Mouse (Mus musculus) stomach, embryonic 15.5 days (tissue): ENCODE measurements around the gene Vcan. TPM values are rescaled to one million over a fixed set of nuclear protein-coding genes. Genes with fewer than 3 reads are reported as not detected.

Experiments
- ATAC-seq: fragments of 200-750 bp; cut with Nextera tagmentation; 2 replicates; pipeline ENCODE4 v1.8.0; 2017; ENCODE audit warnings: low read depth, moderate number of reproducible peaks, moderate TSS enrichment; ENCODE audit not compliant: insufficient read depth, low FRiP score
- H3K27ac ChIP-seq: fragments of 300-500 bp; sonication (generic); 2 replicates; pipeline ENCODE4 v1.5.1; 2015; ENCODE audit warnings: mild to moderate bottlenecking, inconsistent platforms
- H3K27me3 ChIP-seq: fragments of 300-500 bp; sonication (generic); replicated peaks from 2 replicates; pipeline ENCODE4 v1.6.1; 2015; ENCODE audit warnings: inconsistent platforms
- H3K36me3 ChIP-seq: fragments of 300-500 bp; sonication (generic); 2 replicates; pipeline ENCODE4 v1.6.1; 2015; ENCODE audit warnings: inconsistent platforms
- H3K4me1 ChIP-seq: fragments of 300-500 bp; sonication (generic); 2 replicates; pipeline ENCODE4 v1.6.1; 2015; ENCODE audit warnings: inconsistent platforms
- H3K4me2 ChIP-seq: fragments of 300-500 bp; sonication (generic); 2 replicates; pipeline ENCODE4 v1.6.1; 2015; ENCODE audit warnings: mild to moderate bottlenecking, inconsistent platforms
- H3K4me3 ChIP-seq: fragments of 300-500 bp; sonication (generic); replicated peaks from 2 replicates; pipeline ENCODE4 v1.5.1; 2015; ENCODE audit warnings: inconsistent platforms
- H3K9ac ChIP-seq: fragments of 300-500 bp; sonication (generic); 2 replicates; pipeline ENCODE4 v1.6.1; 2015; ENCODE audit warnings: inconsistent platforms
- H3K9me3 ChIP-seq: fragments of 300-500 bp; sonication (generic); 2 replicates; pipeline ENCODE4 v1.6.1; 2016; ENCODE audit warnings: inconsistent platforms
- WGBS: fragments of 180-500 bp; shearing (Covaris S2); methylation state at CpG from one replicate; pipeline ENCODE4 v1.1.7; 2015; 5-methylcytosine and 5-hydroxymethylcytosine counted together
- polyA plus RNA-seq: library from polyadenylated mRNA; unstranded; fragments of >200 nt; fragmentation: Nextera tagmentation; extraction: Ambion mirVana; gene quantifications from 2 replicates; pipeline ENCODE4 v1.2.1, GENCODE M21; 2015

Gene Vcan
- polyA plus RNA-seq, 1 experiment from 2014 or later = 34.2 TPM

DNA sequence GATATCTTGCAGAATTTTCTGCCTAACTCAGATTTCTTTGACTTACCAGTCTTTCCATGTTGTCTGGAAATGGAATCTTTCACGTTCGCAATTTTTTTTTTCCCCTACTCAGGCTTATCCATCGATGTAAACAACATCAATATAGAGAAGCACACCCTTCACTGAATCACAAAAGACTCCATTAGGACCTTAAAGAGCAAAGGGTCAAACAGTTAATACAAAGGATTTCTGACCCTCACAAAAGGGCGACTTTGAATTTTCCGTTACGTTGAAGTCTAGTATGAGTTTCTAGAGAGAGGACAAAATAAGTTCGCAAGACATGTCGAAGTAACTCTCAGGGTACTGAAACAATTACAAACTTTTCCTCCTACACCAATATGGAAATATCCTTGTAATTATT is 892 bp upstream of the Vcan start:
- 29% methylated on average over 8 of the region's 8 CpGs for WGBS
- H3K9ac ChIP-seq = no peak overlapping the region

DNA sequence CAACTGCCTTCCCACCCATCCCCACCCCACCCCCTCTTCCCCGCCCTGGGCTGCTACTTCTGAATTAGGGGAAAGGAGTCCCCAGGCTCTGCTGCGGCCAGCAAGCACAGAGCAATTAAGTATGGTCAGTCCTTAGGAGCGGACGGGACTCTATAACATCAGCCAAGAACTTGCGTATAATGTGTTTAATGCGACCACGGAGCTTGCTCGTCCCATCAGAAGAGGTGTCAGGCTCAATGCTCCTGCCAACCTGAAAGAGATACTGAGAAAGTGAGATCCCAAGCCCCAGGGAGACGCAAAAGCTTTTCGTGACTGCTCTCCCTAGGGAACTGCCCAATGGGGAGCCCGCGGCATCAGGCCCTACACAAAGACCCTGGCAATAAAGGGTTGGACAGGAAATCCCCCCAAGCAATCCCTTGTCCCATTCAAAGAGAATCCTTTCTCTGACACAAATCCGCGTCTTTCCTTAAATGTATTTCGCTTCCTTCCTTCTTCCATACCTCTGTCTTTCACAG is 434 bp upstream of the Vcan start:
- 4% methylated on average over 15 of the region's 15 CpGs for WGBS
- Histone ChIP-seq H3K27me3 (no peaks in the 10 kb centered on the region), H3K36me3 (no peaks in the 10 kb centered on the region), H3K9me3 (no peaks in the 10 kb centered on the region), H3K4me1 (peaks cover 11% of the 10 kb centered on the region), H3K9ac (peak overlapping the region; percentile 57; the same call in 1 of the 2 replicates), H3K27ac (peak overlapping the region; percentile 68), H3K4me3 (peak overlapping the region; percentile 60), H3K4me2 (peak overlapping the region; percentile 93)
- ATAC-seq = no peak; the same call in 1 of the 2 replicates

More for the DNA sequence above, 892 bp upstream of the Vcan start:
- peak overlapping the region; percentile 93 for H3K4me2 ChIP-seq
- H3K27ac ChIP-seq = no peak overlapping the region
- ATAC-seq = no peak
- H3K4me1 ChIP-seq = peaks cover 11% of the 10 kb centered on the region
- H3K27me3 ChIP-seq = no peaks in the 10 kb centered on the region
- peak overlapping the region; percentile 60; the same call in 1 of the 2 replicates for H3K4me3 ChIP-seq
- H3K36me3 ChIP-seq = no peaks in the 10 kb centered on the region
- no peaks in the 10 kb centered on the region for H3K9me3 ChIP-seq

DNA sequence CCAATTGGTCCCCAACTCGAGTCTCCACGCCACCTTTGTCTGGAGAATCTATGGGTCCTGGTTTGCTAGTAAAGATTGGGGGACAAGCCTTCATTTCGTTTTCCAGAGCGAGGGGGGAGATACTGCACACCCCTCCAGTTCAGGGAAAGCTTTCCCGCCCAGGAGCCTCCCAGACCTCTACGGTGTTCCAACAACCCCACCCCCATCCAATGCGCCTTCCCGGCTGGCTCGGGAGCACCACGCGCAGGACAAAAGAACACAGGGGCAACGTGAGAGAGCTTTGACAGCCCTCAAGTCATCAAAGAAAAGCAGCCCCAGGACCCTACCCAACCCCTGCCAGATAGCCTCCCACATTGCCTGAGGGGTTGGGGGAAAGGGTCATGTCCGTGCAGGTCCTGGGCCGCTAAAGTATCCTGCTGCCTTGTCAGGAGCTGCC is 1.2 kb downstream of the Vcan start:
- no peaks in the 10 kb centered on the region for H3K9me3 ChIP-seq
- H3K4me3 ChIP-seq = peak overlapping the region; percentile 60
- no peak for ATAC-seq
- peak overlapping the region; percentile 49 for H3K9ac ChIP-seq
- no peaks in the 10 kb centered on the region for H3K27me3 ChIP-seq
- H3K27ac ChIP-seq = peak overlapping the region; percentile 80
- WGBS = under 1% methylated on average over 14 of the region's 14 CpGs
- H3K4me2 ChIP-seq = peak overlapping the region; percentile 93
- no peaks in the 10 kb centered on the region for H3K36me3 ChIP-seq
- peaks cover 11% of the 10 kb centered on the region for H3K4me1 ChIP-seq

DNA sequence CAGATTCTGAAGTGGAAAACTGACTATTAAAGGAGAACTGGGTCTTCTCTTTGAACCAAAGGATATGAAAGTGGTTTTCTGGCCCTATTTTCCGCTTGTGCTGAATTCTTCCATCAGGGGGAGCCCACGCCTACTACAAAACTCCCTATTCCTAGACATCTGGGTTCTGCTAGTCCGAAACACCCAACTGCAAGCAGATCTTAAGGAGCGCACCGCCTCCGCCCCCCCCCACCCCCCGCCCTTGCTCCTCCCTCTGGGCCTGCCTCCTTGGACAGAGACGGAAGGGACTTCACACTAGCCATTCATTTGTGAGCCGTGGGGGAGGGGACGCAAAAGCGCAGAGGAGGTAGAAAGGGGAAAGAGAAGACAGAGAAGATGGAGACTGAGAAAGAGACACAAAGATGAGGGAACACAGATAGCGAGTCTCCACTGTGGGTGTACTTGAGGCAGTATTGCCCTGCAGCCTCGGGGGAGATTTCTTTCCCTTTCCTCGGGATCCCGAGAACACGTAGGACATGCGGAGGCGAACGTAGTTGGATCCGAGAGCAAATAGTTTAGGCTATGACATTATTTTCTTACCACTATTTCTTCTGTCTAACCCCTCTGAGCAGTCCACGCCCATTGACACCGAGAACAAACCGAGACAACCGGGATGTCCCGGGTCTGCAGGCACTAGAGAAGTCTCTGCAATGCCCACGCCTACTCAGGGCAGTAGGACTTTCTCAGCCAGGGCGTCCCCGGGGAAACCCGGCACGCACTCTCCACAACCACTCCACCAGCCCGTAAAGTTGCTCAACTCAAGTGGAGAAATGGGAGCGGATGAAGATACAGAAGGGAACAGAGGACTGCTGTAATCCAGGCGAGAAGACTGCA is 1.8 kb downstream of the Vcan start:
- H3K4me2 ChIP-seq = peak overlapping the region; percentile 93

DNA sequence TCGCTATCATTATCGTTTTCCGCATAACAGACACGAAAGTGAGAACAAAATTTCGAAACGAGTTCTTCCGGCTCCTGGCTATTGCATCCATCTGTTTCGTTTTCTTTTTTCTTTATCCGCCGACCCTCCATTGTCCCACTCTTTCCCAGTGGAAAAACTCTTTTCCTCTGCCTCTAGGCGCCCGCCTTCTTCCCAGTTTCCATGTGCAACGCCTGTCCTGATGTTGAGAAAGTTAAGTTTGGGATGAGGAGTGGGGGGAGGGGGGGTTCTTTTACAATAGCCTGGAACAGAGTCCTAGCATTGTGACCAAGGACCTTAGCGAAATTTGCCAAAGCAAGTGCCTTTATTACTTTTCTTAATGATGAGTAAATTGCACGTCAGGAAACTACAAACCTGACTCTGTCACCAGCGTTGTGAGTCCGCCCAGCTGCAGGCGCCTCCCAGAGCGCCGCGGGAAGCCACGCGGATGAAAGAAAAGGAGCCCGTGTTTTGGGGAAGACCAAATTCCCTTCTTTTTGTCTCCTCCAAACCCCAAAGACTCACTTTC is 2.5 kb downstream of the Vcan start:
- Histone ChIP-seq H3K9ac (0 out of 2 replicates have a peak overlapping the region, but pooled peaks have one; percentile 21), H3K36me3 (no peaks in the 10 kb centered on the region), H3K27ac (peak overlapping the region; percentile 89), H3K4me1 (peaks cover 11% of the 10 kb centered on the region), H3K4me3 (peak overlapping the region; percentile 60), H3K4me2 (peak overlapping the region; percentile 93), H3K27me3 (no peaks in the 10 kb centered on the region), H3K9me3 (no peaks in the 10 kb centered on the region)
- ATAC-seq = no peak
- WGBS = under 1% methylated on average over 24 of the region's 24 CpGs

More for the DNA sequence above, 1.8 kb downstream of the Vcan start:
- Histone ChIP-seq H3K9me3 (no peaks in the 10 kb centered on the region), H3K4me1 (peaks cover 11% of the 10 kb centered on the region), H3K36me3 (no peaks in the 10 kb centered on the region), H3K4me3 (peak overlapping the region; percentile 60), H3K27me3 (no peaks in the 10 kb centered on the region), H3K9ac (peak overlapping the region; percentile 49), H3K27ac (peak overlapping the region; percentile 89)
- peak; percentile 89 for ATAC-seq
- under 1% methylated on average over 33 of the region's 33 CpGs for WGBS

DNA sequence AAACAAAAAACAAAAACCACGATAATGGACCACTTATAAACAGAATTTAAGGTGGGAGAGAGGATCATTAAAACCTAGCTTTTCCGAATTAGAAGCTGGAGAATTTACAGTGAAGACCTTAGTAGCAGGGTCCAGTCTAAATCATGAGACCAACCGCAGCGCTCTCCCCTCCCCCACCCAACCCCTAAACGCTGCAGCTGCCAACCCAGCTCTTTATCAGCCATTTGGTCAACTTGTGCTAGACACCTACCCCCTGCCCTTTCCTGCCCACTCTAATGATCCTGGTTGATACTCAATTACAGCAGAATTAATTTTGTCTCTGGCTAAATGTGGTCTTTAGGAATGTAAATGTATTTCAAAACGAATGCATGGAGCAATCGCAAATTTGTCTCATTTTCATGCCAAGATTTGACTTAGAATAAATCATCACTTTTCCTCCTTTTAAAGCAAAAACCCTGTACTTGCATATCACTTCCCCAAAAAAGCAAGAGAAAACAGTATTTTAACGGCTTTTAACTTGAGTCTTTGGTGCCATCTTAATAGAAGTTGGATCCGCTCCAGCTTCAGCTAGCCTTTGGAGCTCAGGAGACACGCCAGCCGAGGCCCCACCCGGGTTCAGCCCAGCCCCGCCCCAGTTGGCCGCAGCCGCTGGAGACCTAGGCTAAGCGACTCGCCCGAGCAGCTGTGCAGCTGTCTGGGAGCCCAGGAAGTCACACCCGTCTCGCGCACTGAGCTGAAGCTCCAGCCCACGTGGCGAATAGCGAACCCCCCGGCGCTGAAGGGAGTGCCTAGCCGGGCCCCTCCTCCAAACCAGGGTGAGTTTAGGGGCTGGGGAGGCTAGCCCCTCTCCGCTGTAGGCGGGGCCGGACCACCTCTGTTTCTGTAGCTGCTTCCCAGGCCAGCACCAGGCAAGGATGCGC is 3.3 kb downstream of the Vcan start:
- 3% methylated on average over 31 of the region's 31 CpGs for WGBS
- Histone ChIP-seq H3K9ac (peak overlapping the region; percentile 21; the same call in 1 of the 2 replicates), H3K9me3 (no peaks in the 10 kb centered on the region), H3K36me3 (no peaks in the 10 kb centered on the region), H3K4me1 (peaks cover 11% of the 10 kb centered on the region), H3K4me3 (peak overlapping the region; percentile 60), H3K4me2 (peak overlapping the region; percentile 93), H3K27me3 (no peaks in the 10 kb centered on the region), H3K27ac (peak overlapping the region; percentile 89)
- peak; percentile 85 for ATAC-seq

DNA sequence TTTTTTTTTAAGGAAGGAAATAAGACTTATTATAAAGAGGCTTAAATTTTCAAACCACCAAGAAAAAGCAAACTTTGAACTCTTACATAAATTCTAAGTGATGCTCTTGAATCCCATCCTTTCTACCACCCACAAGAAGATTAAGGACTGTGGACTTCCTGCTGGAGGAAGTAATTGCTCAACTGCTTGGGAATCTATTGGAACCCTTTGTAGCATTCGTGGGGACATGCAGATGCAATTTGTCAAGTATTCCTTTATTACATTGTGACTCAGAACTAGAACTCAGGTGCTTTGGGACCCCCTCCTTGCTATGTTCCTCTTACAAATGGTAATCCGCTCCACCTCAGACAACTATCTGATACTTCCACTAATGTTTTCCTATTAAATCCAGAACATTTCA is 4.0 kb downstream of the Vcan start:
- H3K36me3 ChIP-seq = no peaks in the 10 kb centered on the region
- no peak overlapping the region for H3K9ac ChIP-seq
- no peaks in the 10 kb centered on the region for H3K27me3 ChIP-seq
- no peak overlapping the region for H3K4me3 ChIP-seq
- ATAC-seq = no peak
- H3K4me2 ChIP-seq = peak overlapping the region; percentile 93; the same call in 1 of the 2 replicates
- WGBS = 54% methylated on average over 2 of the region's 2 CpGs
- H3K4me1 ChIP-seq = peaks cover 11% of the 10 kb centered on the region
- H3K9me3 ChIP-seq = no peaks in the 10 kb centered on the region
- no peak overlapping the region for H3K27ac ChIP-seq

DNA sequence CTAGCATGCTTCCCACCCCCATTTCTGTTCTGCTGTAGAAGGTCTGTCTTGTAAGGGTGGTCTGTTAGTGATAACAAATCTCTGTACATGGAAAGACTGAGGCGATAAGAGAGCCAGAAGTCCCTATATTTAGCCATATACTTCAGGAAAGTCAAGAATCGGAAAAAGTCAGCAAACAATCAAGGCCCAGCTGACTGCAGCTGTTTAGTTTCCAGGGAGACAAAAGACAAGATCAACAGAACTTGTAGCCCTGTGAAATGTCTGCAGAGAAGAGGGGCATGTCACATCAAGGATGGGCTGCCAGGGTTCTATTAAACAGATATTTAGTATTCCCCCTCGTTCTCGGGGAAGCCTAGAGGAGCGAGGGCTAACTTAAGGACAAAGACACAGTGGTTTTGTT is 7.2 kb downstream of the Vcan start:
- WGBS = 29% methylated on average over 5 of the region's 5 CpGs
- no peaks in the 10 kb centered on the region for H3K9me3 ChIP-seq
- no peak for ATAC-seq
- no peak overlapping the region for H3K4me3 ChIP-seq
- H3K27me3 ChIP-seq = no peaks in the 10 kb centered on the region
- no peaks in the 10 kb centered on the region for H3K36me3 ChIP-seq
- no peak overlapping the region for H3K4me2 ChIP-seq
- peaks cover 2% of the 10 kb centered on the region; the same call in 1 of the 2 replicates for H3K4me1 ChIP-seq
- no peak overlapping the region for H3K9ac ChIP-seq
- H3K27ac ChIP-seq = no peak overlapping the region

DNA sequence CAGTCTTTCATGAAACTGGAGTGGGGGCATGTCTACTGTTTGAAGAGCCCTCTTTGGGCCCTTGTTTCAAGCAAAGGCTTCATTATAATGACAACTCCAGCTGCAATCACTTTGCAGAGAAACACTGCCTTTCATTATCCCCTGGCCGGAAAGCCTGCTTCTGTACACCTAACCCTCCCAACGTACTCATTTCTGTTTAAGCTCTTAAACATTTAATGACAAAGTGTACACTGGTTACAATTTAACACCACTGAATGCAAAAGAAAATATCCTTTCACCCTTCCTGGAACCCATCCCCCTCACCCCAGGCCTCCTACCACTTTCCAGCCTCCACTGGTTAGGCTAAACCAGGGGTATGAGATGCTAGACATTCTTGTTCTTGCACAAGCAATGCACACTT is 15.8 kb downstream of the Vcan start:
- no peaks in the 10 kb centered on the region for H3K4me1 ChIP-seq
- 0 out of 2 replicates have a peak, but pooled peaks cover 6% of the 10 kb centered on the region for H3K36me3 ChIP-seq
- no peak overlapping the region for H3K9ac ChIP-seq
- WGBS = 46% methylated on average over 2 of the region's 2 CpGs
- no peak for ATAC-seq
- no peak overlapping the region for H3K4me2 ChIP-seq
- no peak overlapping the region for H3K4me3 ChIP-seq
- no peaks in the 10 kb centered on the region for H3K27me3 ChIP-seq
- H3K9me3 ChIP-seq = no peaks in the 10 kb centered on the region
- no peak overlapping the region for H3K27ac ChIP-seq

DNA sequence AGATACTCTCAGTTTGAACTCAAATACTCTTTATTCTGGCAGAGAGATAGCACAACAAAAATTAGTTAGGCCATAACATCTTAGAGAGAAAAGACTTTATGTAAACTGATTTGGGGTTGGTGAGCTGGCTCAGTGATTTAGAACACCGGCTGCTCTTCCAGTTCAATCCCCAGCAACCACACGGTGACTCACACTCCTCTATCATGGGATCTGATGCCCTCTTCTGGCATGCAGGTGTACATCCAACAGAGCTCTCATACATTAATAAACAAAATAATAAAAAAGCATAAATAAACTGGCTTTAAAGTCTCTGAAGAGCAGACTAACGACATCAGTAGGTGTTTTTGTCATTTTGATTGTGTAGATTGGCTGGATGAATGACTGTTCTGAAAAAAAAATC is 21.8 kb downstream of the Vcan start:
- H3K4me3 ChIP-seq = no peak overlapping the region
- WGBS = 57% methylated on average over 3 of the region's 3 CpGs
- no peaks in the 10 kb centered on the region for H3K9me3 ChIP-seq
- H3K4me2 ChIP-seq = no peak overlapping the region
- no peak overlapping the region for H3K9ac ChIP-seq
- ATAC-seq = no peak
- H3K36me3 ChIP-seq = 0 out of 2 replicates have a peak, but pooled peaks cover 6% of the 10 kb centered on the region
- H3K4me1 ChIP-seq = no peaks in the 10 kb centered on the region
- H3K27ac ChIP-seq = no peak overlapping the region
- H3K27me3 ChIP-seq = no peaks in the 10 kb centered on the region

DNA sequence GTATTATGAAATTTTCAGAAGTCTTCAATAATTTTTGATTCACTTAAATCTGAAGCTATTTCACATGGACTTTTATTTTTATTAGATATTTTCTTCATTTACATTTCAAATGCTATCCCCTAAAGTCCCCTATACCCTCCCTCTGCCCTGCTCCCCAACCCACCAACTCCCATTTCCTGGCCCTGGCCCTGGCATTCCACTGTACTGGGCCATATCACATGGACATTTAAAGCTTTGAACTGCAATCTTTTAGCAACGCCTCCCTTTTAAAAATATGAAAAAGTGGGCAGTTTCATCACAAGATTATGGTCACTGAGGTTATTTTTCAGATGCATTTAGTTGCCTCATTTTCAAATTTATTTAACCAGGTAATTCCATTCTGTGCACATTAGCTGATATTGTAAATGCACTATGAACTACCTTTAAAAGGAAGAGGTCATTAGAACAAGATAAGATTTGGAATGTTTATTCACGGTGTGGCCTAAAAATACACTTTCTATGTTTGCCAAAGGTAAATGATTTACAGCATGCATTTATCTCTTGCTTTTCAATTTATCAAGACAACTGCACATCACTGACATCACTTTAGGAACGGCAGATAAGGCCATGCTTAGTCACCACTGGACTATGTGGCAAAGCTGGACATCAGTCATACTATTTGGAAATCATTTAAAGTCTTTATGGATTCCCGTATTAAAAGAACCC is 32.7 kb downstream of the Vcan start:
- Histone ChIP-seq H3K9ac (no peak overlapping the region), H3K4me1 (no peaks in the 10 kb centered on the region), H3K4me2 (no peak overlapping the region), H3K4me3 (no peak overlapping the region), H3K27me3 (no peaks in the 10 kb centered on the region), H3K27ac (no peak overlapping the region), H3K9me3 (no peaks in the 10 kb centered on the region), H3K36me3 (peaks cover 7% of the 10 kb centered on the region; the same call in 1 of the 2 replicates)
- WGBS = 41% methylated on average over 4 of the region's 4 CpGs
- peak; percentile 81 for ATAC-seq
